Mouse (Mus musculus): ENCODE measurements around the gene Camk1d.

DNA sequence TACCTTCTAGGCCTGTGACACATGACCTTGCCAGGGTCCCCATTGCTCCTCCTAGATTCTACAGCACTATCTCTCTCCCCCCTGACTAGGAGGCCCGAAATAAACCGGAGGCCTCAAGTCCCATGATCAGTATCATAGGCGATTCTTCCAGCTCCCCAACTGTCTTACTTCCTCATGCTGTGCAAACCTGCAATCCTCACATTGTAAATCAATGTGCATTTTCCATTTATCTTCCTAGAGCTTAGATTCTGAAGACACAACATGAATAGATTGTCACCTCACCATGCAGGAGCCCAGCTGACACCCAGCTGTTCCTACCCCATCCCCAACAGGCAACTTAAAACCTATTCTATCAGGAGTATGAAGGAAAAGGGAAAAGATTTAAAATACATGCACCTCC lies 108.5 kb downstream of the Camk1d start:
- TF ChIP-seq CTCF (IDR thresholded peaks at IDR 0.05; ENCODE audit: low read depth, low read length) (no peak), POLR2A (IDR thresholded peaks at IDR 0.05; ENCODE audit: extremely low read depth, insufficient read depth, low read length) (no peak)
